Mouse (Mus musculus) MEL (cell line): ENCODE data around the gene Macrod2.

Source experiments
- CTCF ChIP-seq, 3 experiments: IDR thresholded peaks in 2 of 3; conservative IDR thresholded peaks in 1 of 3; 2 replicates each; pipeline ENCODE4 v1.5.1; 2011 to 2012; ENCODE audit warnings: low read length in 3 of 3, low read depth in 2 of 3, mild to moderate bottlenecking in 2 of 3, improper control_type of control experiment in 1 of 3, inconsistent platforms in 1 of 3, mixed read lengths in 1 of 3, moderate library complexity in 1 of 3; ENCODE audit not compliant: control insufficient read depth in 1 of 3, insufficient read depth in 1 of 3, poor library complexity in 1 of 3, severe bottlenecking in 1 of 3
- GABPA ChIP-seq: IDR thresholded peaks from 2 replicates; pipeline ENCODE4 v1.6.1; 2012; ENCODE audit warnings: low read depth, mild to moderate bottlenecking, inconsistent platforms, low read length, improper control_type of control experiment, moderate library complexity

DNA sequence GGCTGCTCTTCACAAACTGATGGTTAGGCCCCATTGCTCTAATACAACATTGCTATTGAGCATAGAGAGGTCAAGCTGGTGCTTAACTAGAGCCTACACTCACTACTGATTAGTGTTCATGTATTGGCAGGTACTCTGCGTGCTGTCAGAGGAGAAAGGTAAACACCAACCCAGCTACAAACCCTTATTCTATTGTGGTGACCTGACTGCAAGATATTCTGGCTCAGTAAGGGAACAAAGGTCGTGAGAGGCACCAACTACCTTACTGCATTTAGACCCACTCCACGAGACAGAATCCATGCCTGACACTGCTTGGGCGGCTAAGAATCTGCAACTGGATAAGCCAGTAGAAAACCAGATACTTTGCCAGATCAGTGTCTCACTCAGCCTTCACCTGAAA, 320.7 kb downstream of the Macrod2 start:
- TF ChIP-seq GABPA (no peak), CTCF (IDR thresholded peaks at IDR 0.05 in 2 of 3, conservative IDR thresholded peaks at IDR 0.05 in 1 of 3; ENCODE audit: control insufficient read depth in 1 of 3, insufficient read depth in 1 of 3, low read depth in 2 of 3, low read length in 3 of 3, poor library complexity in 1 of 3, severe bottlenecking in 1 of 3) (no peak)
